Mouse (Mus musculus): ENCODE results near the gene Psg23. TPM values are rescaled to one million over a fixed set of nuclear protein-coding genes. Genes with fewer than 3 reads are reported as not detected.
"Not testable (repeated sequence)": the region's sequence is repeated elsewhere in the genome, so short reads cannot be mapped to it uniquely, and the experiment has no call there.

Gene Psg23
- total RNA-seq (2017) = not detected in 2 replicates

DNA sequence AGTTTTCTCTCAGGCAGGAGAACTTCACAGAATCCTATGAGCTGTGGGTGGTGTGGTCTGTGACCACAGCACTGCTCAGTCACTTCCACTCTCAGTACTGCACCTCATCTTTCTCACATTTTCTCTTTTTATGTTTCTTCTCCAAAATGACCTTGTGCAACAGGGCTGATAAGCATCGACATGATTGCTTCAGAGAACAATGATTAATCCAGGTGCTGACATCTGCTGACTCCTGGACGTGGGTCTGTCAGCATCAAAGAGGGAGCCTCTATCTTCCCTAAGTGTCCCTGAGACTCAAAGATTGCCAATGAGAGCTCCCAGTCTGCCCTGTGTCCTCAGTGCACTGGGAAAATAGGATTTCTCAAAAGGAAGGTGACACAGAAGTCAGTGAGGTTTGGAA, at the start of gene Psg23:
Gene Psg23 (minus strand): TSS at position 101 of the 400 bp plus-strand sequence.
- ATAC-seq (ENCODE audit: extremely low read depth, insufficient number of reproducible peaks, low FRiP score, poor library complexity, severe bottlenecking) = not testable (repeated sequence)

DNA sequence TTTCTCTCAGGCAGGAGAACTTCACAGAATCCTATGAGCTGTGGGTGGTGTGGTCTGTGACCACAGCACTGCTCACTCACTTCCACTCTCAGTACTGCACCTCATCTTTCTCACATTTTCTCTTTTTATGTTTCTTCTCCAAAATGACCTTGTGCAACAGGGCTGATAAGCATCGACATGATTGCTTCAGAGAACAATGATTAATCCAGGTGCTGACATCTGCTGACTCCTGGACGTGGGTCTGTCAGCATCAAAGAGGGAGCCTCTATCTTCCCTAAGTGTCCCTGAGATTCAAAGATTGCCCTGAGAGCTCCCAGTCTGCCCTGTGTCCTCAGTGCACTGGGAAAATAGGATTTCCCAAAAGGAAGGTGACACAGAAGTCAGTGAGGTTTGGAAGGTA, 40.3 kb upstream of the Psg23 start, which contains the start of gene Psg21:
Gene Psg21 (minus strand): TSS at position 101 of the 400 bp plus-strand sequence.
- ATAC-seq (ENCODE audit: extremely low read depth, insufficient number of reproducible peaks, low FRiP score, poor library complexity, severe bottlenecking) = not testable (repeated sequence)

DNA sequence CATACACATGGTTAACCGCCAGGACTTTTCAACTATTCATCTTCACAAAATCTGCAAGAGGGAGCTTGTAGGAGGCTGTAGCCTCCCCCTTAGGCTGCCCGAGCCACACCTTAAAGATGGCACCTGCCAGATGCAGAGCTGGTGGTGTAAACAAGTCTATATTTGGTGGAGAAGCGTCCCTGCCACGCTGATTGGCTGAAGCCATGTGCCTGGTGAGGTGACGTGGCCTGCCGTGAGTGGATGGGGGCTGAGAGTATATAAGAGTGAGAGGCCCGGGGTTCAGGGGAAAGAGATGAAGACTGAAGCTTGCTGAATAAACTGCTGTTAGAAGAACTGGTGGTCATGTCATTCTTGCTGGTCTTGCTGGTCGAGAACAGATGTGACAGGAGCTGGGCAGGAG, 10.6 kb upstream of the Psg23 start:
- ATAC-seq (ENCODE audit: extremely low read depth, insufficient number of reproducible peaks, low FRiP score, poor library complexity, severe bottlenecking) = not testable (repeated sequence)

DNA sequence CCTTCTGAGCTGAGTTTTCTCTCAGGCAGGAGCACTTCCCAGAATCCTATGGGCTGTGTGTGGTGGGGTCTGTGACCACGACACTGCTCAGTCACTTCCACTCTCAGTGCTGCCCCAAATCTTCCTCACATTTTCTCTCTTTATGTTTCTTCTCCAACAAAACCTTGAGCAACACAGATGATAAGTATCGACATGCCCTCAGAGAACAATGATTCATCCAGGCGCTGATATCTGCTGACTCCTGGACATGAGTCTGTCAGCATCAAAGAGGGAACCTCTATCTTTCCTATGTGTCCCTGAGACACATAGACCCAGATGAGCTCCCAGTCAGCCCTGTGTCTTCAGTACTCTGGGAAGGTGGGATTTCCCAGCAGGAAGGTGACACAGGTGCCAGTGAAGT, 49.1 kb downstream of the Psg23 start, which contains the start of gene Psg27:
Gene Psg27 (minus strand): TSS at position 101 of the 400 bp plus-strand sequence.
- no peak for ATAC-seq (ENCODE audit: extremely low read depth, insufficient number of reproducible peaks, low FRiP score, poor library complexity, severe bottlenecking)

DNA sequence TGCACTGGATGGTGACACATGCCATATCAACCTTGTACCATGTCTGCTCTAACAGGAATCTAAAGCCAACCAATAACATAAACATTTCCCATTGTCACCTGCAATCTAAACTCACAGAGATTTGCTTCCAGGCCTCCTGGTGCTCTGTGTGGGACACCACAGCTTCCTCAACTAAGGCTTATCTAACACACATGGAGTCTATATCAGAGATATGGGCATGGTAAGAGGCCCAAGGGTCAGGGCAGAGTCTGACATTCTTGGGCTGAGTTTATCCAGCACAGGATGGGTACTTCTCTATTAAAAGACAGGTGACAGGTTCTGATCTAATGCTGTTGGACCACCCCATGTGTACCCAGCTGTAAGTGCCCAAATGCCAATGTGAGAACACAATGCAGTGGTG, 56.5 kb downstream of the Psg23 start:
- ATAC-seq (ENCODE audit: extremely low read depth, insufficient number of reproducible peaks, low FRiP score, poor library complexity, severe bottlenecking) = no peak

Other genes with a start within 250 kb of the Psg23 start
- gene Psg28, start 184.5 kb downstream of the Psg23 start, total RNA-seq (2017) = not detected in 2 replicates
- not detected in 2 replicates for gene Psg26, start 132.3 kb downstream of the Psg23 start, total RNA-seq (2017)
- not detected in 2 replicates for gene Psg25, start 84.2 kb downstream of the Psg23 start, total RNA-seq (2017)
- not detected in 2 replicates for gene Psg27, start 49.2 kb downstream of the Psg23 start, total RNA-seq (2017)
- not detected in 2 replicates for gene Psg21, start 40.2 kb upstream of the Psg23 start, total RNA-seq (2017)
- gene Psg20, start 69.7 kb upstream of the Psg23 start, total RNA-seq (2017) = not detected in 2 replicates
- not detected in 2 replicates for gene Psg22, start 101.6 kb upstream of the Psg23 start, total RNA-seq (2017)
- not detected in 2 replicates for gene Psg19, start 182.0 kb upstream of the Psg23 start, total RNA-seq (2017)
- not detected in 2 replicates for gene Psg17, start 205.1 kb upstream of the Psg23 start, total RNA-seq (2017)
- 0.49 TPM in 1 of 2 replicates, not detected in the other for gene Mill2, start 223.5 kb upstream of the Psg23 start, total RNA-seq (2017)